ENCODE assay signal across 8 mouse cellular contexts in genomic region chr2:91101124-91101740, GRCm38 (mm10). TPM values are rescaled to one million over a fixed set of nuclear protein-coding genes. Genes with fewer than 3 reads are reported as not detected.
A peak's percentile ranks its signal among the peaks of the same experiment; 100 is the strongest.
DNase-seq lines count a peak whose midpoint lies in the region; ATAC-seq lines count a peak whose summit lies in the region.

No protein-coding gene starts in this region.

- WGBS in hindbrain, embryonic 10.5 days: 15% methylated on average over 7 of the region's 7 CpGs
- 3% methylated on average over 7 of the region's 7 CpGs for WGBS in lung, embryonic 16.5 days

- no peaks in the 10 kb centered on the region for H3K36me3 ChIP-seq in hindbrain, embryonic 10.5 days
- H3K36me3 ChIP-seq in lung, embryonic 16.5 days (ENCODE audit: control insufficient read depth, insufficient read depth, low read length): no peaks in the 10 kb centered on the region

- DNase-seq in MEL-GATA-1-ER (ENCODE audit: extremely low read depth, low read depth): peak; percentile 64
- DNase-seq in cerebellum, adult 8-10 months: peak; percentile 92
- DNase-seq in hindbrain, embryonic 10.5 days (ENCODE audit: low spot score): peak; percentile 90
- peak; percentile 77 for DNase-seq in layer of hippocampus, adult 9-10 months (ENCODE audit: low spot score)
- DNase-seq in ovary, postnatal 10 days (ENCODE audit: low spot score): peak; percentile 83
- peak; percentile 90 for DNase-seq in thymus, postnatal 0 days (ENCODE audit: low spot score)

- no peaks in the 10 kb centered on the region for H3K9me3 ChIP-seq in hindbrain, embryonic 10.5 days
- H3K9me3 ChIP-seq in lung, embryonic 16.5 days (ENCODE audit: control insufficient read depth, low read length): no peaks in the 10 kb centered on the region

- H3K4me2 ChIP-seq in lung, embryonic 16.5 days (ENCODE audit: low read depth, low read length): no peak overlapping the region

- no peaks in the 10 kb centered on the region for H3K27me3 ChIP-seq in hindbrain, embryonic 10.5 days (ENCODE audit: insufficient read depth, poor library complexity, severe bottlenecking)
- H3K27me3 ChIP-seq in lung, embryonic 16.5 days (ENCODE audit: control insufficient read depth, insufficient read depth, low read depth, low read length): no peaks in the 10 kb centered on the region

- ATAC-seq in frontal cortex, adult (ENCODE audit: low TSS enrichment): peak; percentile 96
- ATAC-seq in lung, embryonic 16.5 days (ENCODE audit: low read depth): peak; percentile 89

- H3K9ac ChIP-seq in lung, embryonic 16.5 days (ENCODE audit: low read length): peak overlapping the region; percentile 59

- no peak overlapping the region for H3K4me3 ChIP-seq in hindbrain, embryonic 10.5 days
- H3K4me3 ChIP-seq in lung, embryonic 16.5 days (ENCODE audit: low read length): no peak overlapping the region

- H3K27ac ChIP-seq in hindbrain, embryonic 10.5 days: 0 out of 2 replicates have a peak overlapping the region, but pooled peaks have one; percentile 18
- H3K27ac ChIP-seq in lung, embryonic 16.5 days (ENCODE audit: low read length): no peak overlapping the region

- H3K4me1 ChIP-seq in hindbrain, embryonic 10.5 days (replicated peaks): peaks cover 17% of the 10 kb centered on the region; the same call in 1 of the 2 replicates
- H3K4me1 ChIP-seq in lung, embryonic 16.5 days (replicated peaks; ENCODE audit: control insufficient read depth, insufficient read depth, low read length): peaks cover 4% of the 10 kb centered on the region; the same call in 1 of the 2 replicates

RNA-seq across cellular contexts. Expression of gene Mybpc3, which starts 16.7 kb away (rescaled TPM):
- polyA plus RNA-seq in hindbrain, embryonic 10.5 days (2016; fragmentation: Nextera tagmentation; extraction: Ambion mirVana): 0.32 TPM in 1 of 2 replicates, not detected in the other
- 13.0 and 18.0 TPM in 2 replicates for polyA plus RNA-seq in lung, embryonic 16.5 days (2015; fragmentation: Nextera tagmentation; extraction: Ambion mirVana)
- polyA plus RNA-seq in thymus, postnatal 0 days (2015; fragmentation: Nextera tagmentation; extraction: Ambion mirVana): 0.18 and 0.36 TPM in 2 replicates

RNA-seq across cellular contexts. Expression of gene Spi1, which starts 19.0 kb away (rescaled TPM):
- 4.3 TPM in 2 replicates for polyA plus RNA-seq in hindbrain, embryonic 10.5 days (2016; fragmentation: Nextera tagmentation; extraction: Ambion mirVana)
- 6.4 and 8.8 TPM in 2 replicates for polyA plus RNA-seq in lung, embryonic 16.5 days (2015; fragmentation: Nextera tagmentation; extraction: Ambion mirVana)
- polyA plus RNA-seq in thymus, postnatal 0 days (2015; fragmentation: Nextera tagmentation; extraction: Ambion mirVana): 13.8 and 14.0 TPM in 2 replicates

RNA-seq across cellular contexts. Expression of gene Slc39a13, which starts 31.0 kb away (rescaled TPM):
- 21.3 and 25.8 TPM in 2 replicates for polyA plus RNA-seq in hindbrain, embryonic 10.5 days (2016; fragmentation: Nextera tagmentation; extraction: Ambion mirVana)
- polyA plus RNA-seq in lung, embryonic 16.5 days (2015; fragmentation: Nextera tagmentation; extraction: Ambion mirVana): 39.2 and 44.4 TPM in 2 replicates
- 15.1 and 16.4 TPM in 2 replicates for polyA plus RNA-seq in thymus, postnatal 0 days (2015; fragmentation: Nextera tagmentation; extraction: Ambion mirVana)

RNA-seq across cellular contexts. Expression of gene Psmc3, which starts 47.4 kb away (rescaled TPM):
- polyA plus RNA-seq in hindbrain, embryonic 10.5 days (2016; fragmentation: Nextera tagmentation; extraction: Ambion mirVana): 341 and 347 TPM in 2 replicates
- polyA plus RNA-seq in lung, embryonic 16.5 days (2015; fragmentation: Nextera tagmentation; extraction: Ambion mirVana): 278 and 298 TPM in 2 replicates
- 302 and 307 TPM in 2 replicates for polyA plus RNA-seq in thymus, postnatal 0 days (2015; fragmentation: Nextera tagmentation; extraction: Ambion mirVana)

Comparison
In these comparisons a context has a peak if more than half of its experiments do, and no peak if none do; other contexts are left out.
1. RNA of gene Mybpc3, which starts 16.7 kb away (polyA plus RNA-seq): 13.0 to 18.0 TPM in lung, embryonic 16.5 days; 0.18 to 0.36 TPM in thymus, postnatal 0 days and 0.32 TPM in hindbrain, embryonic 10.5 days; every median in the first group is over 10 times any median in the second.
2. Peak in every context shown above with its lines, with median percentiles within 50 percentile points of each other: DNase-seq.